Mouse (Mus musculus): ENCODE data around the gene Rabl6. TPM values are rescaled to one million over a fixed set of nuclear protein-coding genes. Genes with fewer than 3 reads are reported as not detected.

Rabl6 gene
- 43.6 and 55.1 TPM in 2 replicates for polyA plus RNA-seq (2012; rRNA removed)

GRCm38 (mm10) chr2:25607761-25608622 lies at the start of gene Rabl6:
Gene Rabl6 (minus strand): TSS chr2:25608521.
- TF ChIP-seq CTCF (IDR thresholded peaks at IDR 0.05; ENCODE audit: extremely low read depth, insufficient read depth, insufficient read length, insufficient replicate concordance) (no peak), POLR2A (IDR thresholded peaks at IDR 0.05; ENCODE audit: low read depth, low read length) (peak; percentile 84)
- WGBS, result under 1% methylated on average over 80 of the region's 80 CpGs
- Histone ChIP-seq H3K27me3 (ENCODE audit: control insufficient read depth, insufficient read depth, low read length) (no peaks in the 10 kb centered on the region; the same call in 1 of the 2 replicates), H3K4me1 (ENCODE audit: control insufficient read depth, insufficient read depth, insufficient read length) (peaks cover 7% of the 10 kb centered on the region; the same call in 1 of the 2 replicates), H3K27ac (ENCODE audit: insufficient read depth, low read length) (peak within 1 kb of the TSS; percentile 69), H3K4me3 (ENCODE audit: extremely low read depth, insufficient read depth, insufficient read length) (peak within 1 kb of the TSS; percentile 94), H3K36me3 (ENCODE audit: control insufficient read depth, insufficient read depth, low read length) (no peaks in the 10 kb centered on the region)
- DNase-seq (ENCODE audit: low read depth in 1 of 2, low spot score in 2 of 2), result peak; percentile 69 to 80

GRCm38 (mm10) chr2:25657652-25658051 lies 49.3 kb upstream of the Rabl6 start, which contains the start of gene Lcn5:
Gene Lcn5 (plus strand): TSS chr2:25657952.
- H3K27me3 ChIP-seq (ENCODE audit: control insufficient read depth, insufficient read depth, low read length), result no peaks in the 10 kb centered on the region
- TF ChIP-seq CTCF (IDR thresholded peaks at IDR 0.05; ENCODE audit: extremely low read depth, insufficient read depth, insufficient read length, insufficient replicate concordance) (no peak), POLR2A (IDR thresholded peaks at IDR 0.05; ENCODE audit: low read depth, low read length) (no peak)
- H3K4me3 ChIP-seq (ENCODE audit: extremely low read depth, insufficient read depth, insufficient read length), result no peak within 1 kb of the TSS
- H3K27ac ChIP-seq (ENCODE audit: insufficient read depth, low read length), result no peak within 1 kb of the TSS
- no peaks in the 10 kb centered on the region for H3K36me3 ChIP-seq (ENCODE audit: control insufficient read depth, insufficient read depth, low read length)
- DNase-seq (ENCODE audit: low read depth in 1 of 2, low spot score in 2 of 2), result no peak
- H3K4me1 ChIP-seq (ENCODE audit: control insufficient read depth, insufficient read depth, insufficient read length), result no peaks in the 10 kb centered on the region

DNA sequence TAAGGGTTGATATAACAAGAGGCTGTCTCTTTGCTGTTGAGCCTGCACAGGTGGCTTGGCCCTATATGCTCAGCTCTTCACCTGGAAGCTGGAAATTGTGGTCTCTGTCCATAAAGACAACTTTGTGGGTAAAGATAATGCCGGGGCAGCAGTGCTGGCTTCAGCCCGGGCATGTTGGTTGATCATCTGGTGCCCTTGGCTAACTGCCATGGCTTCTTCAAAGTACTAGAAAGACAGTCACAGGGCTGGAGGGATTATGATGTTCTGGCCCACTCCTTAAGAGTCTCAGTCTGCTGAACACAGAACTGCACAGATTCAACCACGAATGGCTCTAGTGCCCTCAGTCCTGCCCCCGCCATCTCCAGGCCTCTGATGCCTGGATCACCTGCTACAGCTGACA lies 48.9 kb upstream of the Rabl6 start:
- no peaks in the 10 kb centered on the region for H3K27me3 ChIP-seq (ENCODE audit: control insufficient read depth, insufficient read depth, low read length)
- WGBS, result 65% methylated on average over 4 of the region's 4 CpGs
- no peaks in the 10 kb centered on the region for H3K36me3 ChIP-seq (ENCODE audit: control insufficient read depth, insufficient read depth, low read length)
- TF ChIP-seq CTCF (IDR thresholded peaks at IDR 0.05; ENCODE audit: extremely low read depth, insufficient read depth, insufficient read length, insufficient replicate concordance) (no peak), POLR2A (IDR thresholded peaks at IDR 0.05; ENCODE audit: low read depth, low read length) (no peak)
- H3K4me3 ChIP-seq (ENCODE audit: extremely low read depth, insufficient read depth, insufficient read length), result no peak overlapping the region
- no peak for DNase-seq (ENCODE audit: low read depth in 1 of 2, low spot score in 2 of 2)
- no peak overlapping the region for H3K27ac ChIP-seq (ENCODE audit: insufficient read depth, low read length)
- H3K4me1 ChIP-seq (ENCODE audit: control insufficient read depth, insufficient read depth, insufficient read length), result no peaks in the 10 kb centered on the region

DNA sequence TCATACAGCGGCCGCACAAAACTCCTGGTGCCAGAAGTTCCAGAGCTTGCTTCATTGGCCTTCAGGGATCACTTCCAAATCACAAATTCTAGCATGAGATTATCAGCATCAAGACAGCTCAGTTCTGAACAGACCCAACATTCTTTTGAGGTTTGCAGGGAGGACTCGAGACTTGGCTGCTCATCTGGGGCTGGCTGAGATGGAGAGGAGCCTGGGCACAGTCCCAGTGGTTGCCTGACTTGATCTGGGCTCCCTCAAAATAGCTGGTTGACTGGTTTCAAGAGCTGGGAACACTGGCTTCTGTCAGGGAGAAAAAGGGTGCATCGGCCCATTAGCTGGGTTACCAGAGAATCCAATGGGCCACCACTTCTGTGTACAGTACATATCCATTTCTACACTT lies 48.4 kb upstream of the Rabl6 start:
- H3K27me3 ChIP-seq (ENCODE audit: control insufficient read depth, insufficient read depth, low read length), result no peaks in the 10 kb centered on the region
- DNase-seq (ENCODE audit: low read depth in 1 of 2, low spot score in 2 of 2), result no peak
- no peak overlapping the region for H3K4me3 ChIP-seq (ENCODE audit: extremely low read depth, insufficient read depth, insufficient read length)
- TF ChIP-seq POLR2A (IDR thresholded peaks at IDR 0.05; ENCODE audit: low read depth, low read length), result no peak
- TF ChIP-seq CTCF (IDR thresholded peaks at IDR 0.05; ENCODE audit: extremely low read depth, insufficient read depth, insufficient read length, insufficient replicate concordance), result no peak
- H3K36me3 ChIP-seq (ENCODE audit: control insufficient read depth, insufficient read depth, low read length), result no peaks in the 10 kb centered on the region
- no peak overlapping the region for H3K27ac ChIP-seq (ENCODE audit: insufficient read depth, low read length)
- no peaks in the 10 kb centered on the region for H3K4me1 ChIP-seq (ENCODE audit: control insufficient read depth, insufficient read depth, insufficient read length)
- 84% methylated on average over 4 of the region's 4 CpGs for WGBS

DNA sequence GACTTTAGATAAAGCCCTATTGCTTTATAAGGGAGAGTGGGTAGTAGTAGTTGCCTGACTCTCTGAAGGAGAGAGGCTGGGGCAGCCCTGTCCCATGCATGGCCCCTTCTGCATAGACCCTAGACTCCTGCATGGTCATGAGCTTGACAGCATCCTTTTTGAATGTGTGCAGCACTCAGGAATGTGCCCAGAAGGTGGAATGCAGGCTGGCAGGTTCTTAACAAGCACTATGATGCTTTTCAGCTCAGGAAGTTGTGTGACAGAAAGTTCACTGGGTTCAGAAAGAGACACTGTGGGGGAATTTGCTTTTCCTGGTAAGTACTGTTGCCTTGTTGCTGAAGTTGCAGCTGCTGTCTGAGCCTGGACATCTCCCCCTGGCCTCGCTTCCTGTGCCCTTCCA lies 46.2 kb upstream of the Rabl6 start:
- DNase-seq (ENCODE audit: low read depth in 1 of 2, low spot score in 2 of 2), result no peak
- no peak overlapping the region for H3K27ac ChIP-seq (ENCODE audit: insufficient read depth, low read length)
- H3K4me1 ChIP-seq (ENCODE audit: control insufficient read depth, insufficient read depth, insufficient read length), result no peaks in the 10 kb centered on the region
- H3K27me3 ChIP-seq (ENCODE audit: control insufficient read depth, insufficient read depth, low read length), result no peaks in the 10 kb centered on the region
- no peaks in the 10 kb centered on the region for H3K36me3 ChIP-seq (ENCODE audit: control insufficient read depth, insufficient read depth, low read length)
- TF ChIP-seq CTCF (IDR thresholded peaks at IDR 0.05; ENCODE audit: extremely low read depth, insufficient read depth, insufficient read length, insufficient replicate concordance), result no peak
- TF ChIP-seq POLR2A (IDR thresholded peaks at IDR 0.05; ENCODE audit: low read depth, low read length), result no peak
- H3K4me3 ChIP-seq (ENCODE audit: extremely low read depth, insufficient read depth, insufficient read length), result no peak overlapping the region
- 50% methylated on average over 1 of the region's 1 CpGs for WGBS

DNA sequence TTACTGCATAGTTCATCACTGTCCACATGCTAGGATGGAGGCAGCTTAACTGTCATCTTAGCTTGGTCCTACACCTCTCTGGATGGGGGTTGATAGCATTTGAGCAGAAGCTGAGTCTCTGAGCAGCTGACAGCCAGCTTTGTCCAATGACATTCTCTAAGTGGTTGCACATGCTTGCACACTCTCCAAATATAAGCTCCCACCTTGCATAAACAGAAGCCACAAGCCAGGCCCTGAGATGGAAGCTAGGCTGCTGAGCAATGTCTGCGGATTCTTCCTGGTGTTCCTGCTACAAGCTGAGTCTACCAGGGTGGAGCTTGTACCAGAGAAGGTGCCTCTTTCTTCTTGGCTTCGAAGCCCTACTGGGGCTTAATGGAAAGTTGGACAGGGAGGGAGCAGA lies 44.6 kb upstream of the Rabl6 start, which contains the start of gene Lcn8:
Gene Lcn8 (plus strand): TSS at position 219 of the 400 bp plus-strand sequence.
- TF ChIP-seq POLR2A (IDR thresholded peaks at IDR 0.05; ENCODE audit: low read depth, low read length) (no peak), CTCF (IDR thresholded peaks at IDR 0.05; ENCODE audit: extremely low read depth, insufficient read depth, insufficient read length, insufficient replicate concordance) (no peak)
- whole genome bisulfite sequencing, result 76% methylated on average over 2 of the region's 2 CpGs
- no peaks in the 10 kb centered on the region for H3K27me3 ChIP-seq (ENCODE audit: control insufficient read depth, insufficient read depth, low read length)
- no peak within 1 kb of the TSS for H3K4me3 ChIP-seq (ENCODE audit: extremely low read depth, insufficient read depth, insufficient read length)
- no peaks in the 10 kb centered on the region for H3K36me3 ChIP-seq (ENCODE audit: control insufficient read depth, insufficient read depth, low read length)
- H3K4me1 ChIP-seq (ENCODE audit: control insufficient read depth, insufficient read depth, insufficient read length), result no peaks in the 10 kb centered on the region
- no peak within 1 kb of the TSS for H3K27ac ChIP-seq (ENCODE audit: insufficient read depth, low read length)
- DNase-seq (ENCODE audit: low read depth in 1 of 2, low spot score in 2 of 2), result no peak

GRCm38 (mm10) chr2:25639890-25640289 lies 31.6 kb upstream of the Rabl6 start:
- TF ChIP-seq CTCF (IDR thresholded peaks at IDR 0.05; ENCODE audit: extremely low read depth, insufficient read depth, insufficient read length, insufficient replicate concordance) (peak; percentile 48; the same call in 1 of the 2 replicates), POLR2A (IDR thresholded peaks at IDR 0.05; ENCODE audit: low read depth, low read length) (no peak)
- H3K27me3 ChIP-seq (ENCODE audit: control insufficient read depth, insufficient read depth, low read length), result no peaks in the 10 kb centered on the region
- H3K4me1 ChIP-seq (ENCODE audit: control insufficient read depth, insufficient read depth, insufficient read length), result no peaks in the 10 kb centered on the region
- peak in 1 of 2 experiments; percentile 14 for DNase-seq (ENCODE audit: low read depth in 1 of 2, low spot score in 2 of 2)
- H3K36me3 ChIP-seq (ENCODE audit: control insufficient read depth, insufficient read depth, low read length), result no peaks in the 10 kb centered on the region
- whole genome bisulfite sequencing, result 31% methylated on average over 6 of the region's 6 CpGs
- no peak overlapping the region for H3K27ac ChIP-seq (ENCODE audit: insufficient read depth, low read length)
- no peak overlapping the region for H3K4me3 ChIP-seq (ENCODE audit: extremely low read depth, insufficient read depth, insufficient read length)

Data from spleen, adult 2 months (tissue).